Mouse (Mus musculus) myocyte (in vitro differentiated cells): ENCODE results near the gene Cdk19. TPM values are rescaled to one million over a fixed set of nuclear protein-coding genes. Genes with fewer than 3 reads are reported as not detected.
"Not testable (repeated sequence)": the region's sequence is repeated elsewhere in the genome, so short reads cannot be mapped to it uniquely, and the experiment has no call there.

ENCODE experiments used
- H3K27me3 ChIP-seq: one replicate; pipeline ENCODE4 v1.6.1; 2011; ENCODE audit not compliant: control insufficient read depth, insufficient read depth, insufficient read length
- H3K36me3 ChIP-seq: one replicate; pipeline ENCODE4 v1.6.1; 2011; ENCODE audit not compliant: control insufficient read depth, insufficient read depth
- H3K4me2 ChIP-seq: one replicate; pipeline ENCODE4 v1.6.1; 2011; ENCODE audit warnings: low read depth, control low read depth
- H3K4me3 ChIP-seq: one replicate; pipeline ENCODE4 v1.5.1; 2011; ENCODE audit warnings: mild to moderate bottlenecking, control low read depth, moderate library complexity
- H3K79me2 ChIP-seq: one replicate; pipeline ENCODE4 v1.6.1; 2011; ENCODE audit not compliant: control insufficient read depth, insufficient read depth
- H3ac ChIP-seq: one replicate; pipeline ENCODE4 v1.6.1; 2011; ENCODE audit not compliant: control insufficient read depth, insufficient read length
- CEBPB ChIP-seq: IDR thresholded peaks from 2 replicates; pipeline ENCODE4 v1.6.1; 2011; ENCODE audit warnings: mild to moderate bottlenecking, moderate library complexity; ENCODE audit not compliant: poor library complexity, insufficient read depth, severe bottlenecking
- E2F4 ChIP-seq: IDR thresholded peaks from one replicate; pipeline ENCODE4 v1.6.1; 2011; ENCODE audit warnings: mild to moderate bottlenecking, control low read depth, moderate library complexity; ENCODE audit not compliant: insufficient read depth
- MAX ChIP-seq: IDR thresholded peaks from one replicate; pipeline ENCODE4 v1.6.1; 2011; ENCODE audit warnings: low read depth, mild to moderate bottlenecking, control low read depth
- MYOD1 ChIP-seq, 3 experiments: IDR thresholded peaks; one replicate each; pipeline ENCODE4 v1.6.1; 2011; ENCODE audit warnings: control low read depth in 2 of 3, low read depth in 2 of 3, mild to moderate bottlenecking in 2 of 3, moderate library complexity in 1 of 3; ENCODE audit not compliant: insufficient read length in 2 of 3, control insufficient read depth in 1 of 3
- MYOG ChIP-seq, 3 experiments: IDR thresholded peaks; one replicate each; pipeline ENCODE4 v1.6.1; 2011; ENCODE audit warnings: control low read depth in 2 of 3, low read depth in 2 of 3, mild to moderate bottlenecking in 2 of 3; ENCODE audit not compliant: insufficient read length in 2 of 3, control insufficient read depth in 1 of 3, insufficient read depth in 1 of 3
- POLR2A ChIP-seq: IDR thresholded peaks from one replicate; pipeline ENCODE4 v1.6.1; 2011; ENCODE audit warnings: low read depth, mild to moderate bottlenecking, control low read depth, moderate library complexity; ENCODE audit not compliant: insufficient read length
- POLR2AphosphoS2 ChIP-seq: IDR thresholded peaks from one replicate; pipeline ENCODE4 v1.6.1; 2011; ENCODE audit warnings: low read depth, control low read depth; ENCODE audit not compliant: insufficient read length
- REST ChIP-seq: IDR thresholded peaks from one replicate; pipeline ENCODE4 v1.6.1; 2011; ENCODE audit warnings: mild to moderate bottlenecking, control low read depth, moderate library complexity; ENCODE audit not compliant: insufficient read depth, insufficient read length
- SRF ChIP-seq: IDR thresholded peaks from one replicate; pipeline ENCODE4 v1.6.1; 2011; ENCODE audit warnings: low read depth; ENCODE audit not compliant: control insufficient read depth, insufficient read length
- TCF12 ChIP-seq: IDR thresholded peaks from one replicate; pipeline ENCODE4 v1.6.1; 2011; ENCODE audit warnings: mild to moderate bottlenecking, control low read depth; ENCODE audit not compliant: poor library complexity, insufficient read depth, severe bottlenecking
- TCF3 ChIP-seq: IDR thresholded peaks from one replicate; pipeline ENCODE4 v1.6.1; 2011; ENCODE audit warnings: low read depth, control low read depth; ENCODE audit not compliant: insufficient read length
- USF1 ChIP-seq: IDR thresholded peaks from one replicate; pipeline ENCODE4 v1.6.1; 2011; ENCODE audit warnings: low read depth, mild to moderate bottlenecking, control low read depth, moderate library complexity
- polyA plus RNA-seq: library from polyadenylated mRNA; unstranded; fragments of >200 nt; fragmentation: generic; extraction: Trizol; gene quantifications from one replicate; pipeline ENCODE4 v1.2.1, GENCODE M21; 2012; ENCODE audit warnings: missing spikeins

Gene Cdk19
- polyA plus RNA-seq, 1 experiment, result 5.3 TPM

DNA sequence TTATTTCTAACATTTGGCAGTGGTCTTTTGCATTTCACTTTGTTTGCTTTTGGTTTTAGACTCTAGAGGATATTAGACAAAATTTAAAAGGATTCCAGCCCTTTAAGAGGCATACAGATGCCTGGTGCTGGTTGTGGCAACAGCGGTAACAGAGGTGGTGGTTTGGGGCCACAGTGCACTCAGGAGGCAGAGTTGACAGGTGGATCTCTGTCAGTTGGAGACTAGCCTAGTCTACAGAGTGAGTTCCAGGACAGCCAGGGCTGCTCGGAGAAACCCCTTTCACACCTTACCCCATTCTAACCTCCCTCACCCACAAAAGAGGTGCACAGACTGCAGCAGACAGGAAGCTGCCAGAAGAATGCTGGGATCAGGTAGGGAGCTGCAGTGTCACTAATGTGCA is 82.4 kb downstream of the Cdk19 start:
- Histone ChIP-seq H3K4me2 (no peak overlapping the region), H3ac (no peak overlapping the region), H3K4me3 (no peak overlapping the region), H3K36me3 (no peaks in the 10 kb centered on the region), H3K27me3 (no peaks in the 10 kb centered on the region), H3K79me2 (no peaks in the 10 kb centered on the region)
- TF ChIP-seq REST, result no peak
- no peak for TF ChIP-seq USF1
- TF ChIP-seq SRF, result no peak
- no peak for TF ChIP-seq TCF12
- TF ChIP-seq E2F4, result no peak
- TF ChIP-seq POLR2A, result no peak
- no peak for TF ChIP-seq CEBPB
- TF ChIP-seq MAX, result no peak
- no peak for TF ChIP-seq TCF3
- TF ChIP-seq MYOG (IDR thresholded peaks at IDR 0.05; ENCODE audit: control insufficient read depth in 1 of 3, insufficient read depth in 1 of 3, insufficient read length in 2 of 3, low read depth in 2 of 3), result no peak
- TF ChIP-seq POLR2AphosphoS2, result no peak
- no peak for TF ChIP-seq MYOD1 (IDR thresholded peaks at IDR 0.05; ENCODE audit: control insufficient read depth in 1 of 3, insufficient read length in 2 of 3, low read depth in 2 of 3)

DNA sequence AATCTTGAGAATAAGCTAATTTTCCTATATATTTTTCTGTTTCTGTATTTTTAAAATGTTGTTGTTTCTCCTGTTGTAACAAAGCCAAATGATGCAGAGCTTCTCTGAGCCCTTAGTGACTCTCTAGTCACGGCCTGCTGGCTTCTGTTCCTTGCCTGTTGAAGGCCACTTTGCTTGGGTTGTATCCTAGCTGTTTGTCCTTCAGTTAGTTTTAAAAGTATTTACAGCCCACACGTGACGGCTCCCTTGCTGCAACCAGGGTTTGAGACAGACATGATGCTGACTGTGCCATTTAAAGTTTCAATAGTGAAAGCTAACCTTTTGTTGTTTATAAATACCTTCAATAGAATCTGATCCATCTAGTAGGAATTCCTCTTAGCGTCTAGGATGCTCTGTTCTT is 83.3 kb downstream of the Cdk19 start:
- Histone ChIP-seq H3K79me2 (no peaks in the 10 kb centered on the region), H3K27me3 (no peaks in the 10 kb centered on the region), H3ac (no peak overlapping the region), H3K4me3 (no peak overlapping the region), H3K36me3 (no peaks in the 10 kb centered on the region), H3K4me2 (no peak overlapping the region)
- no peak for TF ChIP-seq CEBPB
- no peak for TF ChIP-seq TCF3
- no peak for TF ChIP-seq SRF
- no peak for TF ChIP-seq POLR2AphosphoS2
- no peak for TF ChIP-seq E2F4
- TF ChIP-seq MYOD1 (IDR thresholded peaks at IDR 0.05; ENCODE audit: control insufficient read depth in 1 of 3, insufficient read length in 2 of 3, low read depth in 2 of 3), result no peak
- no peak for TF ChIP-seq USF1
- TF ChIP-seq TCF12, result no peak
- no peak for TF ChIP-seq MAX
- no peak for TF ChIP-seq MYOG (IDR thresholded peaks at IDR 0.05; ENCODE audit: control insufficient read depth in 1 of 3, insufficient read depth in 1 of 3, insufficient read length in 2 of 3, low read depth in 2 of 3)
- TF ChIP-seq REST, result no peak
- no peak for TF ChIP-seq POLR2A

DNA sequence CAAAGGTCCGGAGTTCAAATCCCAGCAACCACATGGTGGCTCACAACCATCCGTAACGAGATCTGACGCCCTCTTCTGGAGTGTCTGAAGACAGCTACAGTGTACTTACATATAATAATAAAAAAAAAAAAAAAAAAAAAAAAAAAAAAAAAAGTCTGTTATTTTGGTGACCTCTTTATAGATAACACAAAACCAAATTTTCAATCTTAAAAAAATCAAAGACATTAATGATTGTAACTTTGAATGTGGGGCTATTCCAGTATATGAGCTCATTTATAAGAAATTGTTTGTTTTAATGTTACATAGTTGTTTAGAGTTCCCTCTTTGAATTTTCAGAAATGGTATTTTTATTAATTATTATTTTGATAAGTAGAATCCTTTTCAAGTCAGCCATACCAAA is 85.1 kb downstream of the Cdk19 start:
- not testable (repeated sequence) for H3ac ChIP-seq, H3K4me3 ChIP-seq, H3K36me3 ChIP-seq, H3K79me2 ChIP-seq, H3K4me2 ChIP-seq, H3K27me3 ChIP-seq

DNA sequence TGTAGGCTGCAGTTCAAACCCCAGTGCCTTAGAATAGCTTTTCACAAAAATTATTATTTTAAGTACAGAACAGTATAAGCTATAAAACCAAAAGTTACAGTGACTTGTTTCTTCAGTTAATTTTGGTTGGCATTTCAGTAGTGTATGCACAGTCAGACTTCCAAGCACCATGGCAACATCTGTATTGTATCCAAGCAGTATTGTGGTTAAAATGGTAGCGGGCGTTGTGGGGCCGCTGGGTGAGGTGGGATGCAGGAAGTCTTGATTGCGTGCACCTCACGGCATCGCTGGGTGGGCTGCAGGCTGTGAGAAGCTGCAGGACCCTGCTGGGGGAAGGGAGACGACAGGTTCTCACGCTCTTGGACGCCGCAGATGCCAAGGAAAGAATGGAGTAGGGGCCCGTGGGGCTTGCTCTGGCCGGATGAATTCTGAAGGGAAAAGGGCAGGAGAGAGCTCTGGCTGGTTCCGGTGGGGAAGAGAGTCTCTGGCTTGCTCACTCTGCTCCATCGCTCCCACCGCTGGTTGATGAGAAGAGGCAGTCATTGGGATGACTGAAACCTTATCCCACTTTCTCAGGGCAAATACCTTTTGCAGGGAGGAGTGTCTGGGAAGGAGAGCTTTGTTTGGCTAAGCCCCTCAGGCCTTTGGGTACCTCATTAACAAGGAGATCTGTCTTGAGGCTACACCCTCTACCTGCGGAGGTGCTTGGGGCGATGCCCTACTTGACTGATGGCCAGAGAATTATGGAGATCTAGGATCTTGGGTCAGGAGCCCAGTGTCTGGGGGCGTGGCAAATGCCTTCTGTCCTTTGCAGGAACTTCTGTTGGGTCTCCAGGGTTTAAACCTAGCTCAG is 86.1 kb downstream of the Cdk19 start:
- Histone ChIP-seq H3K4me3 (no peak overlapping the region), H3K79me2 (no peaks in the 10 kb centered on the region), H3ac (no peak overlapping the region), H3K27me3 (no peaks in the 10 kb centered on the region), H3K36me3 (no peaks in the 10 kb centered on the region), H3K4me2 (no peak overlapping the region)
- TF ChIP-seq E2F4, result no peak
- TF ChIP-seq SRF, result no peak
- no peak for TF ChIP-seq USF1
- TF ChIP-seq CEBPB, result no peak

DNA sequence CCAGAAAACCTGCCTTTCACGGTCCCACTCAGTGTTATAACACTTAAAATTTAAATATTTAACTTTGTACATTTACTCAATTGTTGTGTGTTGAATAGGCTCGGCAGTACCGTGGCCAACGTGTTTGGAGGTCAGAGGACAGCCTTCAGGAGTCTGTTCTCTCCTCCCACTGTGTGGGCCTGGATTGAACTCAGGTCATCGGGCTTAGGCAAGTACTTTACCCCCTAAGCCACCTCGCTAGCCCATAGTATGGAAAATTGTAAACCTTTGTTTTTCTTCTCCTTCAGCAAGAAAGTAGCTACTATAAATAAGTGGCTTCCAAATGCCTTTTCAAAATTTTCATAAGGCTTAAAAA is 86.7 kb downstream of the Cdk19 start:
- Histone ChIP-seq H3K4me3 (no peak overlapping the region), H3ac (no peak overlapping the region), H3K4me2 (no peak overlapping the region), H3K79me2 (no peaks in the 10 kb centered on the region), H3K27me3 (no peaks in the 10 kb centered on the region), H3K36me3 (no peaks in the 10 kb centered on the region)
- TF ChIP-seq POLR2A (no peak), TCF3 (no peak), MYOG (IDR thresholded peaks at IDR 0.05; ENCODE audit: control insufficient read depth in 1 of 3, insufficient read depth in 1 of 3, insufficient read length in 2 of 3, low read depth in 2 of 3) (no peak), MYOD1 (IDR thresholded peaks at IDR 0.05; ENCODE audit: control insufficient read depth in 1 of 3, insufficient read length in 2 of 3, low read depth in 2 of 3) (no peak)
